Comparison of ENCODE assay signal across 21 mouse cellular contexts in the genomic region with DNA sequence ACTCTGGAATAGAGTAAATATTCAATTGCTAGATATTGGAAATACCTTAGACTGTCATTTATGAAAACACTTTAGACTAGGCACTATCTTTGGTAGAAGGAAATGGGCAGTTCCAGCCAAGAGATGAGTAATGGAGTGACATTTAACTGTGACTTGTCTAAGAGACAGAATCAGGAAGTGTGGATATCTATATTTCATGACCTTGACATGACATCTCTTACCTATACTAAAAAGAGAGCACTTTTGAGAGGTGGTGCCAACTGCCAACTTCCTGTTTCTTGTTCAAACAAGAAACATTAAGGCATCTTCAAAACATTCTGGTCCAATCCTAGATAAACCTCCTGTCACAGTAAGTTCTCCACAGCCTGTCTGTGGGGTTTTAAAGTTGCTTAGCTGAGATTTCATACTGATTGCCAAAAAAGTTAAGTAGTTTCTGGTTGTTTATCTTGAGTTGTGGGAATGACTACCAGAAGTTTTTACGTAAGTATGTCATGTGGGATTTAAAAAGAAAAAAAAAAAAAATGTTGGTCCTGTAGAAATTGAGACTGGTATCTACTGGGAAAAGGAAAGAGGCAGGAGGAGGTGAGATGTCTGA. TPM values are rescaled to one million over a fixed set of nuclear protein-coding genes. Genes with fewer than 3 reads are reported as not detected.
DNase-seq lines count a peak whose midpoint lies in the region; ATAC-seq and TF ChIP-seq lines count a peak whose summit lies in the region.
"Had no signal": no experiment of that assay in that cellular context is flagged by ENCODE, and none has a peak within 500 bp of the region (broad histone marks: within the 10 kb centered on the region; RNA-seq: fewer than 3 reads in every experiment).

No protein-coding gene starts in this region.

- H3K36me3 ChIP-seq in MEL (ENCODE audit: control insufficient read depth in 1 of 2, insufficient read depth in 2 of 2, low read length in 2 of 2): peaks cover 4 to 13% of the 10 kb centered on the region in 2 experiments
- H3K36me3 ChIP-seq in splenic B cell, adult 2 months (ENCODE audit: control insufficient read depth, insufficient read depth, low read length, poor library complexity, severe bottlenecking): no peaks in the 10 kb centered on the region; the same call in none of the 2 replicates
- H3K36me3 ChIP-seq: forebrain, embryonic 12.5 days; hindbrain, embryonic 15.5 days had no signal

- TF ChIP-seq EP300 in MEL (IDR thresholded peaks at IDR 0.05; ENCODE audit: low read depth in 1 of 2, low read length in 2 of 2): peak; percentile 83 to 88

- H3K9ac ChIP-seq in MEL (ENCODE audit: control insufficient read depth, low read depth, low read length, poor library complexity, severe bottlenecking): no peak overlapping the region
- H3K9ac ChIP-seq: embryonic facial prominence, embryonic 13.5 days; forebrain, embryonic 12.5 days; heart, embryonic 12.5 days; hindbrain, embryonic 15.5 days had no signal

- peak; percentile 37 for ATAC-seq in granulocyte monocyte progenitor cell, adult 5-6 weeks (replicated peaks; ENCODE audit: poor library complexity, severe bottlenecking)
- ATAC-seq: forebrain, embryonic 16.5 days; intestine, embryonic 16.5 days had no signal

- no peak for TF ChIP-seq CTCF in MEL (IDR thresholded peaks at IDR 0.05 in 2 of 3, conservative IDR thresholded peaks at IDR 0.05 in 1 of 3; ENCODE audit: control insufficient read depth in 1 of 3, insufficient read depth in 1 of 3, low read depth in 2 of 3, low read length in 3 of 3, poor library complexity in 1 of 3, severe bottlenecking in 1 of 3)

- peak; percentile 54 for DNase-seq in A20 (ENCODE audit: low read depth, low spot score)
- peak; percentile 87 for DNase-seq in MEL (ENCODE audit: low read depth, low spot score)
- DNase-seq in splenic B cell, adult 2 months (ENCODE audit: low read depth, low spot score): peak; percentile 12
- DNase-seq in ovary, postnatal 10 days (ENCODE audit: low spot score): no peak
- no peak for DNase-seq in left cerebral cortex, adult 9 months (ENCODE audit: low spot score in 2 of 2)
- no peak for DNase-seq in gastrocnemius, postnatal 4 days (ENCODE audit: low spot score in 2 of 2)
- DNase-seq: adrenal gland, postnatal 10 days; cerebellum, adult 11-12 months; cerebellum, adult 9-10 months; cerebellum, postnatal 25 days; gastrocnemius, postnatal 14 days; heart, adult 18-20 months had no signal

- H3K27me3 ChIP-seq in MEL (ENCODE audit: control insufficient read depth in 1 of 2, insufficient read depth in 2 of 2, low read length in 2 of 2): no peaks in the 10 kb centered on the region
- no peaks in the 10 kb centered on the region for H3K27me3 ChIP-seq in splenic B cell, adult 2 months (ENCODE audit: control insufficient read depth, insufficient read depth, low read length, poor library complexity, severe bottlenecking)
- H3K27me3 ChIP-seq: embryonic facial prominence, embryonic 13.5 days; forebrain, embryonic 12.5 days; heart, embryonic 12.5 days; hindbrain, embryonic 15.5 days had no signal

- H3K27ac ChIP-seq in MEL (ENCODE audit: control insufficient read depth, low read depth, low read length): 0 out of 2 replicates have a peak overlapping the region, but pooled peaks have one; percentile 38
- H3K27ac ChIP-seq: embryonic facial prominence, embryonic 13.5 days; forebrain, embryonic 12.5 days; hindbrain, embryonic 15.5 days had no signal

- no peak overlapping the region for H3K4me3 ChIP-seq in MEL (ENCODE audit: control insufficient read depth in 1 of 2, insufficient read depth in 1 of 2, low read depth in 2 of 2, low read length in 2 of 2)
- H3K4me3 ChIP-seq: embryonic facial prominence, embryonic 13.5 days; forebrain, embryonic 12.5 days; heart, embryonic 12.5 days; hindbrain, embryonic 15.5 days had no signal

- H3K4me1 ChIP-seq in MEL (ENCODE audit: control insufficient read depth in 1 of 2, insufficient read depth in 2 of 2, low read length in 2 of 2): peaks cover 5 to 6% of the 10 kb centered on the region in 2 experiments
- H3K4me1 ChIP-seq: embryonic facial prominence, embryonic 13.5 days; forebrain, embryonic 12.5 days; heart, embryonic 12.5 days; hindbrain, embryonic 15.5 days had no signal

- TF ChIP-seq RAD21 in MEL (IDR thresholded peaks at IDR 0.05; ENCODE audit: low read depth, low read length): no peak

- H3K9me3 ChIP-seq in MEL (replicated peaks; ENCODE audit: insufficient read depth, low read length): no peaks in the 10 kb centered on the region
- H3K9me3 ChIP-seq: embryonic facial prominence, embryonic 13.5 days; forebrain, embryonic 12.5 days; heart, embryonic 12.5 days; hindbrain, embryonic 15.5 days had no signal

- H3K79me2 ChIP-seq in MEL (ENCODE audit: control insufficient read depth, insufficient read depth, low read length, poor library complexity): no peaks in the 10 kb centered on the region

- TF ChIP-seq POLR2A in MEL (IDR thresholded peaks at IDR 0.05; ENCODE audit: control insufficient read depth in 1 of 2, insufficient read depth in 1 of 2, low read depth in 1 of 2, low read length in 2 of 2, poor library complexity in 1 of 2): no peak

TF ChIP-seq in MEL, 35 proteins besides CTCF, POLR2A, EP300 and RAD21 (continues in another document):
- TF ChIP-seq E2F4 (IDR thresholded peaks at IDR 0.05; ENCODE audit: borderline replicate concordance, low read depth, low read length) (no peak), NELFE (IDR thresholded peaks at IDR 0.05; ENCODE audit: low read depth, low read length) (no peak), UBTF (IDR thresholded peaks at IDR 0.05; ENCODE audit: borderline replicate concordance, insufficient read depth, low read depth, low read length) (no peak), ZKSCAN1 (IDR thresholded peaks at IDR 0.05; ENCODE audit: low read depth, low read length) (no peak), KAT2A (conservative IDR thresholded peaks at IDR 0.05; ENCODE audit: low read depth, low read length) (no peak), POLR2AphosphoS5 (IDR thresholded peaks at IDR 0.05; ENCODE audit: borderline replicate concordance, low read depth, low read length) (no peak), JUND (IDR thresholded peaks at IDR 0.05; ENCODE audit: low read depth, low read length) (no peak), TCF12 (IDR thresholded peaks at IDR 0.05; ENCODE audit: low read depth, low read length) (peak; percentile 48; the same call in 1 of the 2 replicates), USF2 (IDR thresholded peaks at IDR 0.05; ENCODE audit: borderline replicate concordance in 1 of 2, insufficient read depth in 1 of 2, low read depth in 1 of 2, low read length in 2 of 2) (no peak), GATA1 (IDR thresholded peaks at IDR 0.05; ENCODE audit: low read depth, low read length) (peak; percentile 48), MAZ (IDR thresholded peaks at IDR 0.05; ENCODE audit: low read depth, low read length) (no peak), USF1 (IDR thresholded peaks at IDR 0.05; ENCODE audit: low read depth, low read length) (no peak), MXI1 (IDR thresholded peaks at IDR 0.05; ENCODE audit: low read depth, low read length) (no peak), RCOR1 (IDR thresholded peaks at IDR 0.05; ENCODE audit: low read depth, low read length) (peak; percentile 88), ELF1 (IDR thresholded peaks at IDR 0.05; ENCODE audit: low read depth, low read length) (peak; percentile 74), CHD1 (IDR thresholded peaks at IDR 0.05; ENCODE audit: low read depth, low read length) (no peak), MYB (IDR thresholded peaks at IDR 0.05; ENCODE audit: low read depth, low read length) (peak; percentile 86), CHD2 (IDR thresholded peaks at IDR 0.05; ENCODE audit: low read length) (no peak), SIN3A (IDR thresholded peaks at IDR 0.05; ENCODE audit: low read length) (peak; percentile 50; the same call in 1 of the 2 replicates), NRF1 (IDR thresholded peaks at IDR 0.05; ENCODE audit: insufficient read depth, low read depth, low read length, poor library complexity, severe bottlenecking) (no peak), ETS1 (IDR thresholded peaks at IDR 0.05; ENCODE audit: low read depth, low read length) (peak; percentile 65), HCFC1 (IDR thresholded peaks at IDR 0.05; ENCODE audit: low read depth, low read length) (0 out of 2 replicates have a peak, but pooled peaks have one; percentile 37), SMC3 (IDR thresholded peaks at IDR 0.05; ENCODE audit: low read depth, low read length) (no peak), MYC (IDR thresholded peaks at IDR 0.05; ENCODE audit: low read depth, low read length) (peak; percentile 51; the same call in 1 of the 2 replicates), GABPA (IDR thresholded peaks at IDR 0.05; ENCODE audit: low read depth, low read length) (no peak), BHLHE40 (IDR thresholded peaks at IDR 0.05; ENCODE audit: borderline replicate concordance, low read depth, low read length) (no peak), MAX (IDR thresholded peaks at IDR 0.05; ENCODE audit: low read length) (peak; percentile 15; the same call in 1 of the 2 replicates), MEF2A (IDR thresholded peaks at IDR 0.05; ENCODE audit: extremely low read depth, insufficient replicate concordance, low read depth, low read length, poor library complexity, severe bottlenecking) (no peak), ZNF384 (IDR thresholded peaks at IDR 0.05; ENCODE audit: low read depth, low read length) (peak; percentile 67), POLR2AphosphoS2 (IDR thresholded peaks at IDR 0.05; ENCODE audit: low read length) (no peak), TBP (IDR thresholded peaks at IDR 0.05; ENCODE audit: low read depth, low read length) (no peak), ZC3H11A (IDR thresholded peaks at IDR 0.05; ENCODE audit: low read depth, low read length) (no peak), TAL1 (IDR thresholded peaks at IDR 0.05; ENCODE audit: low read length) (no peak)

RNA-seq across cellular contexts. Expression of a gene that starts 29.8 kb away (rescaled TPM):
- total RNA-seq in MEL (2012; rRNA removed): not detected in 2 replicates
- polyA plus RNA-seq in MEL (2012; ENCODE audit: insufficient read depth in 1 of 2, insufficient read length in 2 of 2, low read depth in 1 of 2, low replicate concordance in 2 of 2, missing spikeins in 1 of 2): not detected
- total RNA-seq in granulocyte monocyte progenitor cell, adult 5-6 weeks (2014; fragmentation: Nextera tagmentation): not detected in 2 replicates
- not detected in 2 replicates for total RNA-seq in granulocyte monocyte progenitor cell, adult 5-6 weeks (2017)
- total RNA-seq in gastrocnemius, postnatal 4 days (2021): under 1 TPM in 1 of 2 experiments, not detected in 1; 0.42 TPM
- total RNA-seq: adrenal gland, postnatal 10 days; gastrocnemius, postnatal 14 days had no signal
- polyA plus RNA-seq: C2C12; forebrain, embryonic 16.5 days; heart, embryonic 16.5 days; intestine, embryonic 16.5 days had no signal

RNA-seq across cellular contexts. Expression of a gene that starts 42.6 kb away (rescaled TPM):
- total RNA-seq in MEL (2012; rRNA removed): 9.0 and 10.1 TPM in 2 replicates
- 10 to 100 TPM in 1 of 2 experiments, not detected in 1; 21.5 TPM for polyA plus RNA-seq in MEL (2012; ENCODE audit: insufficient read depth in 1 of 2, insufficient read length in 2 of 2, low read depth in 1 of 2, low replicate concordance in 2 of 2, missing spikeins in 1 of 2)
- 14.7 and 20.0 TPM in 2 replicates for total RNA-seq in granulocyte monocyte progenitor cell, adult 5-6 weeks (2014; fragmentation: Nextera tagmentation)
- 14.7 and 21.9 TPM in 2 replicates for total RNA-seq in granulocyte monocyte progenitor cell, adult 5-6 weeks (2017)
- 10 to 100 TPM; 19.1 to 25.1 TPM for total RNA-seq in gastrocnemius, postnatal 4 days (2021)

Comparison
In these comparisons a context has a peak if more than half of its experiments do, and no peak if none do; other contexts are left out.
1. DNase-seq: peak in A20 (single experiment), MEL (single experiment) and splenic B cell, adult 2 months (single experiment); none in ovary, postnatal 10 days (single experiment), left cerebral cortex, adult 9 months (0 of 2) and gastrocnemius, postnatal 4 days (0 of 2).